In genomic region chr4:98858151-98858855, GRCm38 (mm10) we compare ENCODE assay signal across 26 mouse cellular contexts. TPM values are rescaled to one million over a fixed set of nuclear protein-coding genes. Genes with fewer than 3 reads are reported as not detected.
DNase-seq lines count a peak whose midpoint lies in the region; ATAC-seq and TF ChIP-seq lines count a peak whose summit lies in the region.
"Had no signal": no experiment of that assay in that cellular context is flagged by ENCODE, and none has a peak within 500 bp of the region (broad histone marks: within the 10 kb centered on the region; RNA-seq: fewer than 3 reads in every experiment).

No protein-coding gene starts in this region.

- 47% methylated on average over 4 of the region's 4 CpGs for WGBS in embryonic facial prominence, embryonic 13.5 days
- WGBS in embryonic facial prominence, embryonic 10.5 days = 77% methylated on average over 4 of the region's 4 CpGs
- WGBS in kidney, postnatal 0 days = 64% methylated on average over 4 of the region's 4 CpGs
- 48% methylated on average over 4 of the region's 4 CpGs for WGBS in limb, embryonic 15.5 days
- 75% methylated on average over 4 of the region's 4 CpGs for WGBS in forebrain, embryonic 12.5 days

- peak overlapping the region; percentile 64; the same call in 1 of the 2 replicates for H3K27ac ChIP-seq in embryonic facial prominence, embryonic 13.5 days
- no peak overlapping the region for H3K27ac ChIP-seq in embryonic facial prominence, embryonic 10.5 days (replicated peaks)
- no peak overlapping the region for H3K27ac ChIP-seq in kidney, postnatal 0 days
- H3K27ac ChIP-seq in limb, embryonic 15.5 days = peak overlapping the region; percentile 47
- H3K27ac ChIP-seq in forebrain, embryonic 12.5 days = no peak overlapping the region
- H3K27ac ChIP-seq: hindbrain, embryonic 14.5 days had no signal

- no peak for DNase-seq in embryonic facial prominence, embryonic 10.5 days (ENCODE audit: low spot score)
- peak; percentile 34 for DNase-seq in kidney, postnatal 0 days (ENCODE audit: low spot score)
- DNase-seq in kidney, adult 11 months = no peak
- peak; percentile 55 for DNase-seq in ES-CJ7 (ENCODE audit: low read depth, low spot score)
- DNase-seq: adrenal gland, postnatal 25 days; cerebellum, adult 9-10 months; gastrocnemius, postnatal 25 days; heart, postnatal 4 days; kidney, adult 8-10 months; kidney, postnatal 4 days; lung, postnatal 14 days; midbrain, embryonic 14.5 days; thymus, postnatal 36 days had no signal

- no peak overlapping the region for H3K4me2 ChIP-seq in embryonic facial prominence, embryonic 13.5 days
- no peak overlapping the region for H3K4me2 ChIP-seq in kidney, postnatal 0 days (ENCODE audit: low read length)
- H3K4me2 ChIP-seq in limb, embryonic 15.5 days = no peak overlapping the region
- no peak overlapping the region for H3K4me2 ChIP-seq in forebrain, embryonic 12.5 days
- H3K4me2 ChIP-seq: hindbrain, embryonic 14.5 days had no signal

- 0 out of 2 replicates have a peak, but pooled peaks cover 7% of the 10 kb centered on the region for H3K4me1 ChIP-seq in embryonic facial prominence, embryonic 13.5 days
- H3K4me1 ChIP-seq in embryonic facial prominence, embryonic 10.5 days = no peaks in the 10 kb centered on the region
- no peaks in the 10 kb centered on the region for H3K4me1 ChIP-seq in kidney, postnatal 0 days (replicated peaks; ENCODE audit: insufficient read depth, low read length)
- H3K4me1 ChIP-seq in limb, embryonic 15.5 days = peaks cover 12% of the 10 kb centered on the region
- no peaks in the 10 kb centered on the region for H3K4me1 ChIP-seq in forebrain, embryonic 12.5 days

- no peak for TF ChIP-seq CTCF in kidney, postnatal 0 days (IDR thresholded peaks at IDR 0.05; ENCODE audit: low read depth)

- ATAC-seq in embryonic facial prominence, embryonic 13.5 days (ENCODE audit: insufficient number of reproducible peaks, insufficient read depth, low FRiP score, low TSS enrichment, low read depth) = no peak
- no peak for ATAC-seq in kidney, postnatal 0 days (replicated peaks; ENCODE audit: low FRiP score, low read depth)
- ATAC-seq in limb, embryonic 15.5 days (ENCODE audit: insufficient number of reproducible peaks, low FRiP score, low TSS enrichment, low read depth) = no peak
- no peak for ATAC-seq in forebrain, embryonic 12.5 days (ENCODE audit: low FRiP score)
- ATAC-seq: forebrain, embryonic 16.5 days; inflammation-experienced regulatory T-cells, adult 6 months had no signal

- H3K36me3 ChIP-seq in embryonic facial prominence, embryonic 13.5 days = no peaks in the 10 kb centered on the region
- H3K36me3 ChIP-seq in embryonic facial prominence, embryonic 10.5 days (replicated peaks) = no peaks in the 10 kb centered on the region
- no peaks in the 10 kb centered on the region for H3K36me3 ChIP-seq in kidney, postnatal 0 days (ENCODE audit: insufficient read depth, low read length)
- H3K36me3 ChIP-seq in limb, embryonic 15.5 days = no peaks in the 10 kb centered on the region
- no peaks in the 10 kb centered on the region for H3K36me3 ChIP-seq in forebrain, embryonic 12.5 days (replicated peaks)

- H3K27me3 ChIP-seq in embryonic facial prominence, embryonic 13.5 days = no peaks in the 10 kb centered on the region
- H3K27me3 ChIP-seq in embryonic facial prominence, embryonic 10.5 days (replicated peaks; ENCODE audit: low read depth, poor library complexity, severe bottlenecking) = no peaks in the 10 kb centered on the region
- no peaks in the 10 kb centered on the region for H3K27me3 ChIP-seq in kidney, postnatal 0 days (ENCODE audit: insufficient read depth, low read length)
- no peaks in the 10 kb centered on the region for H3K27me3 ChIP-seq in limb, embryonic 15.5 days
- no peaks in the 10 kb centered on the region for H3K27me3 ChIP-seq in forebrain, embryonic 12.5 days

- H3K4me3 ChIP-seq in embryonic facial prominence, embryonic 13.5 days = no peak overlapping the region
- no peak overlapping the region for H3K4me3 ChIP-seq in embryonic facial prominence, embryonic 10.5 days
- no peak overlapping the region for H3K4me3 ChIP-seq in kidney, postnatal 0 days (replicated peaks; ENCODE audit: low read depth, low read length)
- no peak overlapping the region for H3K4me3 ChIP-seq in limb, embryonic 15.5 days
- no peak overlapping the region for H3K4me3 ChIP-seq in forebrain, embryonic 12.5 days (replicated peaks)

- no peak overlapping the region for H3K9ac ChIP-seq in embryonic facial prominence, embryonic 13.5 days
- H3K9ac ChIP-seq in kidney, postnatal 0 days (ENCODE audit: low read depth, low read length) = no peak overlapping the region
- H3K9ac ChIP-seq in limb, embryonic 15.5 days = no peak overlapping the region
- H3K9ac ChIP-seq in forebrain, embryonic 12.5 days = no peak overlapping the region
- H3K9ac ChIP-seq: hindbrain, embryonic 14.5 days had no signal

- H3K9me3 ChIP-seq in embryonic facial prominence, embryonic 13.5 days = peaks cover 5% of the 10 kb centered on the region; the same call in 1 of the 2 replicates
- peaks cover 3% of the 10 kb centered on the region; the same call in 1 of the 2 replicates for H3K9me3 ChIP-seq in embryonic facial prominence, embryonic 10.5 days
- no peaks in the 10 kb centered on the region for H3K9me3 ChIP-seq in kidney, postnatal 0 days (replicated peaks; ENCODE audit: low read length)
- no peaks in the 10 kb centered on the region for H3K9me3 ChIP-seq in limb, embryonic 15.5 days
- H3K9me3 ChIP-seq in forebrain, embryonic 12.5 days = 0 out of 2 replicates have a peak, but pooled peaks cover 4% of the 10 kb centered on the region

RNA-seq across cellular contexts. Expression of gene I0C0044D17Rik, which starts 34.7 kb away (rescaled TPM):
- polyA plus RNA-seq in embryonic facial prominence, embryonic 13.5 days (2015; fragmentation: Nextera tagmentation; extraction: Ambion mirVana) = not detected in 2 replicates
- not detected in 2 replicates for polyA plus RNA-seq in embryonic facial prominence, embryonic 10.5 days (2016; fragmentation: Nextera tagmentation; extraction: Ambion mirVana)
- not detected in 2 replicates for polyA plus RNA-seq in kidney, postnatal 0 days (2015; fragmentation: Nextera tagmentation; extraction: Ambion mirVana)
- polyA plus RNA-seq in limb, embryonic 15.5 days (2015; fragmentation: Nextera tagmentation; extraction: Ambion mirVana) = not detected in 2 replicates
- polyA plus RNA-seq in forebrain, embryonic 12.5 days (2016; fragmentation: Nextera tagmentation; extraction: Ambion mirVana) = not detected in 2 replicates
- polyA plus RNA-seq: cortical plate, adult 2 months; embryonic facial prominence, embryonic 11.5 days; forebrain, embryonic 16.5 days; heart, embryonic 14.5 days; hindbrain, embryonic 14.5 days; inflammation-experienced regulatory T-cells, adult 6 months; liver, adult 2 months; liver, embryonic 16.5 days; midbrain, embryonic 14.5 days; neural tube, embryonic 11.5 days; small intestine, adult 2 months had no signal

RNA-seq across cellular contexts. Expression of gene Kank4, which starts 41.0 kb away (rescaled TPM):
- 3.2 and 3.4 TPM in 2 replicates for polyA plus RNA-seq in embryonic facial prominence, embryonic 13.5 days (2015; fragmentation: Nextera tagmentation; extraction: Ambion mirVana)
- polyA plus RNA-seq in embryonic facial prominence, embryonic 10.5 days (2016; fragmentation: Nextera tagmentation; extraction: Ambion mirVana) = 2.1 and 2.5 TPM in 2 replicates
- 2.3 and 2.7 TPM in 2 replicates for polyA plus RNA-seq in kidney, postnatal 0 days (2015; fragmentation: Nextera tagmentation; extraction: Ambion mirVana)
- 1.4 and 1.9 TPM in 2 replicates for polyA plus RNA-seq in limb, embryonic 15.5 days (2015; fragmentation: Nextera tagmentation; extraction: Ambion mirVana)
- polyA plus RNA-seq in forebrain, embryonic 12.5 days (2016; fragmentation: Nextera tagmentation; extraction: Ambion mirVana) = 0.60 and 0.82 TPM in 2 replicates
- polyA plus RNA-seq: inflammation-experienced regulatory T-cells, adult 6 months had no signal

Comparison
In these comparisons a context has a peak if more than half of its experiments do, and no peak if none do; other contexts are left out.
1. H3K27ac ChIP-seq: peak in embryonic facial prominence, embryonic 13.5 days (single experiment) and limb, embryonic 15.5 days (single experiment); none in embryonic facial prominence, embryonic 10.5 days (single experiment), kidney, postnatal 0 days (single experiment) and forebrain, embryonic 12.5 days (single experiment).
2. DNase-seq: peak in kidney, postnatal 0 days (single experiment) and ES-CJ7 (single experiment); none in embryonic facial prominence, embryonic 10.5 days (single experiment) and kidney, adult 11 months (single experiment).